Mouse (Mus musculus) gonadal fat pad, adult 2 months (tissue): Measurements from ENCODE around the gene Efcab6. TPM values are rescaled to one million over a fixed set of nuclear protein-coding genes. Genes with fewer than 3 reads are reported as not detected.

Experiments used
- DNase-seq: peaks from one replicate; pipeline ENCODE4 v3.0.0-alpha.2; 2012; ENCODE audit warnings: low read depth
- polyA plus RNA-seq: library from polyadenylated mRNA; depleted of rRNA; stranded (reverse); fragments of >200 nt; gene quantifications from 2 replicates; pipeline ENCODE4 v1.2.3, GENCODE M21; 2012; rRNA removed

Efcab6 gene
- polyA plus RNA-seq, 1 experiment, result 0.45 TPM

- no peak for DNase-seq
Measured at GRCm38 (mm10) chr15:83879845-83880244, 185.3 kb downstream of the Efcab6 start.

DNA sequence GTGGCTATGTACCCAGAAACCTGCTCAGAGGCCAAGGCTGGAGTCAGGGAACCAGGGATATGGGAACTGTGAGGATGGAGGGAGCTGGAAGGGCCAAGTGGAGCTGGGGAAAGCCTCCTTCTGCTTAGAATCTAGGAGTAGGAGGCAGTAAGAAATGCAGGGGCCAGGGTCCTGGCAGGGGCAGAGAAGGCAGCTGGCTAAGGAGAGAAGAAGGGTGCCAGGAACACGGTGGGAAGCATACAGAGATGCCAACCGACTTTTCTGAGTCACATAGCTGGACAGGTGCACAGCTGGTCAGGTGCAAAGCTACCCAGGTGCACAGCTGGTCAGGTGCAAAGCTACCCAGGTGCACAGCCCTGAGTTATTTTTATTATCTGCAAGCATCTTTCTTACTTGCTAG lies 187.3 kb downstream of the Efcab6 start:
- no peak for DNase-seq

- no peak for DNase-seq
Measured at GRCm38 (mm10) chr15:83877155-83877866, 187.9 kb downstream of the Efcab6 start.

GRCm38 (mm10) chr15:83870936-83871335 lies 194.2 kb downstream of the Efcab6 start:
- no peak for DNase-seq

DNA sequence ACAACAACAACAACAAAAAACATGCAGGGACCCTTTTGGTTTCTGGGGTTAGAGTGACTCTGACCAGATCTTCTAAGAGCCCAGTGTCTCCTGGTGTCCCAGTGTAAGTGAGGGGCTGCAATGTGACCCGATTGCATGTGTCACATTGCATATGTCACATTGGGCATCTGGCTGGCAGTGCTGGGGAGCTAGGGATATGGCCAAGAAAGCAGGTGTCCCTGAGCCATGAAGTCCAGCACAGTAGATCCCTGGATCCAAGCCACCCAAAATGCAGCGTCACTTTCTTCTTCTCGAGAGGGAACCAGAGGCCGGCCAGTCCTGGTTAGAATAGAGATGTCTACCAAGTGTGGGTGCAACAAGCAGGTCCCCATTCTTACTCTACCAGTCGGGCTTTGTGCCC lies 199.6 kb downstream of the Efcab6 start:
- no peak for DNase-seq

DNA sequence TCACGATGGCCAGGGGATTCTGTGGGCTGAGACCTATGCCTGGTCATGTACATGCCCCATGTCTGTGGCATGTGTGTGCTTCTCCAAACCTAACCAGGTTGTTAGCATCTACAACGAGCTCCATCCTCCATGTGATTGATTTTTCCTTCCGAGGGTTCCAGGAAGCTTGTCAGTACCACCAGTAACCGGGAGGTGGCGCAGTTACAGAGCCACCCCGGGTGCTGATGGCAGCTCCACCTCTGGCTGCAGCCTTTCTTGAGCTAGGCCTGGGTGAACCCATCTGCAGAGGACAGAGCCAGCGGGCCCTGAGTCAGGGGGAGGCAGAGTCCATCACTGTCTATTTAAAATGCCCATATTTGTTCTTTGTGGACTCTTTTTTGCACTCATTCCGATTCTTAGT lies 208.1 kb downstream of the Efcab6 start:
- DNase-seq, result no peak

- DNase-seq, result no peak
Measured at GRCm38 (mm10) chr15:83853400-83853811, 211.8 kb downstream of the Efcab6 start.

DNA sequence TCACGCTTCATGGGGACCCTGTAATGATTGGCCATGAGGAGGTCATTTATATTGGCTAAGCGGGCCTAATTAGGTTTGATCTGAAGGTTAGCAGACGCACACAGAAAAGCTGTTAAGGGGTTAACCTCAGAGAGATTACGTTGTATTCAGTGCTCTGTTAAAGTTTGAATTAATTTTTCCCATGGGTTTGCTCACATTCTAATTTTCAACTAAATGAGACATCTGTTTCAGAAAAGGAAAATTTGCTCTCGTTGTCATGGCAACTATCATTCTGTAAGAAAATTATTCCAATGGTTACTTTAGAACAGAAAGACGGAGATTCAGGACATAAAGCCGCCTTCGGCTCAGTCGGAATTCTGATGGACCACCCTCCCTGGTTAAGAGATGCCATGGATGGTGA lies 217.0 kb downstream of the Efcab6 start:
- DNase-seq, result no peak

DNA sequence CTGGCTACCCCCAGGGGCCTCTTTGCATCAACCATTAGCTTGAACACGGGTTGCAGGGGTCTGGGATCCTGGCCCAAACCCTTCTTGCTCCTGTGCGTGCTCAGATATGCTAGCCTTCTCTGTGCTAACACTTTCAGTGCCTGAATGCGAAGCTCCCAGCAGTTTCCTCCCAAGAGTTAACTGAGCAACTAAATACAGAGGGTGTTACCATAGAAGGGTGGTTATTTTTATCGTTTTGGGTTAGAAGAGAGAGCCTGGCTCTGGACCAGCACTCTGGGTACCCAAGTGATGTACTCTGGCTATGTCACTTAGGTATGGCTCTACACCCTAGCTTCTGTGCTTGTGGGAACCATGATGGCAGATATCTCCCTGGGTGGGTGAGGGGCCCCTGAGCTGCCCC lies 217.7 kb downstream of the Efcab6 start:
- DNase-seq, result no peak

DNA sequence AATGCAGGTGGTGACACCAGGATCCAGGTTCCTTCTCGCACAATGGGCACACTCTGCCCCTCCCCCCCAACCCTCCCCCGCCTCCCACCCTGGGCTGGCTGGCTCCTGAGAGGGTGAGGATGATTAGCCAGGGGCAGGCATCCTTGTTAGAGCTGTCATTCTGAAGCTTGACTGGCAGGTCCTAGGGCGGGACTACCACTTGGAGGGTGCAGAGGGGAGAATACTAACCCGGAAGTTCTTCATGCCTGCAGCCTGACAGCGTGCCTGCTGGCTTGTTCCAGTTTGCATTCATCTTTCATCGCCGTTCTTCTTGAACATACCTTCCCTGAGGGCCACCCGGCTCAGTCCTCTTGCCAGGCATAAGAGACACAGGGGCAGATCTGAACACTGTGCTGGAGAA lies 218.6 kb downstream of the Efcab6 start:
- no peak for DNase-seq

- no peak for DNase-seq
Measured at GRCm38 (mm10) chr15:83845734-83846133, 219.4 kb downstream of the Efcab6 start.

DNA sequence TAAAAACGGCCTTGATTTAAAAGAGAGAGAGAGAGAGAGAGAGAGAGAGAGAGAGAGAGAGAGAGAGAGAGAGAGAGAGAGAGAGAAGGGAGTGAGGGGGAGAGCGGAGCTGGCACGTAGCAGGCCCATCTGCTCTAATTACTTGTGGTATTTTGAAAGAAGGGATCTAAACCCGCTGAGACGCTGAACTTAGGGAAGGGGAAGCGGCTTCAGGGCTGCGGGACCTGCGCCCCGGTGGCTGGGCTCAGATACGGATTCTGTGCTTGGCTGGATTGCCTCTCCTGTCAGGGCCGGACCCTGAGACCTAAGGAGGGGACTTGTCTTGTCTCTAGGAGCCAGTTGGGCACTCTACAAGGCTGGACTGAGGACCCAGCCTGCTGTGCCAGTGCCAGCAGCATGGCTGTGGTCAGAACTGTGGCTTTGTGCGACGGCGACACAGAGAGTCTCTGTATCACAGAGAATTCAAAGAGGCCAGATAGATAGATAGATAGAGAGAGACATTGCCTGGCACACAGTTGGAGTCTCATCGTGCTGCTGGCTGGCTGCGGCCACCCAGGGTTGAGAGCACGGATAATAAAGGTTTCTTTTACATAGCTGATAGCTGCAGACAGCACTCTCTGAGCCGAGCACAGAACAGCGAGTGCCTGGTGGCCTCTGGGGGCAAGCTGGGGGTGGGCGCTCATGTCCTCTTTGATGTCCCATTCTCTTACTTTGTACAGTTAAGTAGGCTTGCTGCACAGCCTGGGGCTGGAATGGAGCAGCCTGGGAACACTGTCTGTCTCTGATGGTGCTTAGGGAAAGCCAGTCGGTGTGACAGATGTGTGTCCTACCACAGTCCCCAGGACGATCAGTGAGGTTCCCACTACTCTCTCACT lies 222.0 kb downstream of the Efcab6 start:
- DNase-seq, result no peak

DNA sequence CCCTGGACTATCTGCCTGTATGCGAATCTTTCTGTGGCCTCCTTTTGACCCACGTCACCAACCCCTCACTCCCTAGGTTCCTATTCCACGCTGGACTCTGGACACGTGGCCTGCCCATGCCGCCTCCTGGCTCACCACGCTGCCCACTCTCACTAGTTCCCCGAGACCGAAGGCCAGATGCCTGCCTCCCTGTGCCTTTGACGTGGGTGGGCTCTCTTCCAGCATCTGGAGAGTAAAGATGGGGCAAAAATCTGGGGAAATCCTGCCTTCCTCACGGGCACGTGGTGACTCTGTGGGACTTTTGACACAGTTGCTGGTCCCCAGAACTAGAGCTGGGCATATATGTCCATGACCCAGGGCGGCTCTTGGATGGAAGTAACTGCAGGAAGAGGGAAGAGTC lies 222.8 kb downstream of the Efcab6 start:
- DNase-seq, result no peak

DNA sequence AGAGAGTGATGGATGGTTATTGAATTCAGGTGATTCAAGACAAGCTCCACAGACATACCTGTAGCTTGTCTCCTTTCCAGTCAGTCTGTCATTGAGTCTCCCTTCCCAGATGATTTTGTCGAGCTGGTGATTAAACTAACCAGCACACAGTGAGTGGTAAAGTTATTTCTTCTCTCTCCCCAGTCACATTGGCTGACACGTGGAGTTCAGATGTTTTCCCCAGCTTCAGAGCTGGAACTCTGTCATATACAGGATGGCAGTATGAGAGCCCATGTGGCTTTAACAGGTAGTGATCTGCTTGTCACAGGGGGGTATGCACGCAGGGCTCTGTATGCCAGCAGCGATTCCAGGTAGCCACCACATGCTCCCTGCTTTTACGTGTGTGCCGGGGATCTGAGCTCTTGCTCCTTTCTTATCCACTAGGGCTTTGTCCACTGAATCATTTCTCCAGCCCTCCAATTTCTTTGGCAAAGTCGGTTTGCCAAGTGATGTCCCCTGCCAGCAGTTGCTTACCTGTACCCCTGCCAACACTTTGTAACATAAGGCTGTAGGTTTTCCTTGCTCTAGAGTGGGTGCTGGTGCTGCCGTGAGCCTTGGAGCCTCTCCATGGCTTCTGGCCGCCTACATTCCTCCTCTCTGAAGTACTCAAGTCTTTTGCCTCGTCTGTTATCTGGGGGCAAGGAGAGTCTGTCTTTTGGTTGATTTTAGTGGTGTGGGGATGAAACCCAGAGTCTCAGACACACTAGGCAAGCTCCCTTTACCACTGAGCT lies 224.0 kb downstream of the Efcab6 start:
- DNase-seq, result no peak

- no peak for DNase-seq
Measured at GRCm38 (mm10) chr15:83832265-83832664, 232.9 kb downstream of the Efcab6 start.

GRCm38 (mm10) chr15:83829226-83829625 lies 236.0 kb downstream of the Efcab6 start:
- DNase-seq, result no peak

GRCm38 (mm10) chr15:83828011-83828410 lies 237.2 kb downstream of the Efcab6 start:
- DNase-seq, result no peak

Other genes starting within 250 kb of the Efcab6 start
- gene Sult4a1, start 40.4 kb upstream of the Efcab6 start, polyA plus RNA-seq, result 0.07 and 0.19 TPM in 2 replicates
- 0.10 and 0.53 TPM in 2 replicates for gene Pnpla5, start 57.8 kb upstream of the Efcab6 start, polyA plus RNA-seq
- 398 and 777 TPM in 2 replicates for gene Pnpla3, start 102.5 kb upstream of the Efcab6 start, polyA plus RNA-seq
- 10.7 and 12.5 TPM in 2 replicates for gene Samm50, start 126.9 kb upstream of the Efcab6 start, polyA plus RNA-seq
- 7.4 and 7.5 TPM in 2 replicates for gene Parvb, start 166.7 kb upstream of the Efcab6 start, polyA plus RNA-seq